Mouse (Mus musculus): Measurements from ENCODE around the gene Polg2. TPM values are rescaled to one million over a fixed set of nuclear protein-coding genes. Genes with fewer than 3 reads are reported as not detected.

Gene Polg2
- polyA plus RNA-seq, 1 experiment from 2014 or later: 3.8 TPM

DNA sequence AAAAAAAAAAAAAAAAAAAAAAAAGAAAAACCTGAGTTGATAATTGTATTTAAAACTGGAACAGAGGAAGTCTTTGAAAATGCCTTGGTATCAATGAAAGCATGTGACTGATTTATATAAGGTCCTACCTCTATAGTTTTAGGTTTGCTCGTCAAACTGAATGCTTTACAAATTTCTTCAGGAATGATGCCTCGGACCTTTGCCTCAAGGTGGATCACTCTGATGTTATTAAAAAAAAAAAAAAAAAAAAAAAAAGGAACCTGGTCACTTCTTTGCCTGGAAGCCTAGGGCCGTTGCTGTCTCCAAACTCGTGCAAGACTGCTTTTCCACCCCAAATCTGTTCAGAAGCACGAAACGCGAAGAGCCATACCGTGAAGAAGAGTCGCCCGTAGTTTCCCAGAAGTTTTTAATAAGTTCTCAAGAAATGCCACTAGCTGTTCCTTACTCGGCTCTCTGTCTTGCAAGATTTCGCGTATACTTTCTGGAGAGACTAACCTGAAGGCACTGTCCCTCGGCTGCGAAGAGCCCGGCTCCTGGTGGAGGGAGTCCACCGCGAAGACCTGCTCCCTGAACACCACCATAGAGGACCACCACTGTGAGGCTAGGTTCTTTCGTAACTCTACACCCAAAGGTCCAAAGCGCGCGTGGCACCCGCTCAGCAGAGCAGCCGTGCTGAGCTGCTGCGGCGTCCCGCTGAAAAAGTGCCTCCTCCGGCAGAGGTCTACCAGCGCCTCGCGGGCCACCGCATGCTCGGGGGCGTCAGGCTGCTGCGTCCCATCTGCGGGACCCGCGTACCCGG lies 549 bp downstream of the Polg2 start:
- under 1% methylated on average over 39 of the region's 39 CpGs for WGBS (ENCODE audit: insufficient replicate concordance)

DNA sequence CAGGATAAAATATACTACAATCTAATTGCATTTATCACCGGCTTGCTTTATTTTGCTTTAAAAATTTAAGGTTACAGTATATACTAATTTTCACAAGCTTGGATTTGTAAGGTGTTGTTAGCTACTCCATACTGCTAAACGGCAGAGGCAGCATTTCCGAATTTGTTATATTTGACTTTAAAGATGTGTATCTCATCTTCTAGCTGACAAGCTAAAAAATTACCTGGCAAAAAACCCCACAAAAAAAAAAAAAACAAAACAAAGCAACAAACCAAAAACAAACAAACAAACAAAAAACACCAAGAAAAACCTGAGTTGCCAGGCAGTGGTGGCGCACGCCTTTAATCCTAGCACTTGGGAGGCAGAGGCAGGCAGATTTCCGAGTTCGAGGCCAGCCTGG lies 1.2 kb downstream of the Polg2 start:
- Histone ChIP-seq H3K36me3 (replicated peaks) (peaks cover 72% of the 10 kb centered on the region), H3K4me3 (replicated peaks) (peak overlapping the region; percentile 79), H3K9ac (no peak overlapping the region), H3K4me2 (peak overlapping the region; percentile 88), H3K9me3 (replicated peaks) (no peaks in the 10 kb centered on the region), H3K4me1 (replicated peaks) (peaks cover 42% of the 10 kb centered on the region), H3K27ac (replicated peaks) (no peak overlapping the region), H3K27me3 (no peaks in the 10 kb centered on the region)
- WGBS (ENCODE audit: insufficient replicate concordance): 74% methylated on average over 7 of the region's 7 CpGs
- no peak for ATAC-seq (ENCODE audit: insufficient read depth)

More for the DNA sequence above, 549 bp downstream of the Polg2 start:
- peak overlapping the region; percentile 88 for H3K4me2 ChIP-seq
- H3K27ac ChIP-seq (replicated peaks): peak overlapping the region; percentile 93
- peak overlapping the region; percentile 85 for H3K9ac ChIP-seq
- no peaks in the 10 kb centered on the region for H3K9me3 ChIP-seq (replicated peaks)
- no peaks in the 10 kb centered on the region for H3K27me3 ChIP-seq
- peak overlapping the region; percentile 79 for H3K4me3 ChIP-seq (replicated peaks)
- H3K36me3 ChIP-seq (replicated peaks): peaks cover 72% of the 10 kb centered on the region
- H3K4me1 ChIP-seq (replicated peaks): peaks cover 44% of the 10 kb centered on the region
- peak; percentile 73 for ATAC-seq (ENCODE audit: insufficient read depth)

DNA sequence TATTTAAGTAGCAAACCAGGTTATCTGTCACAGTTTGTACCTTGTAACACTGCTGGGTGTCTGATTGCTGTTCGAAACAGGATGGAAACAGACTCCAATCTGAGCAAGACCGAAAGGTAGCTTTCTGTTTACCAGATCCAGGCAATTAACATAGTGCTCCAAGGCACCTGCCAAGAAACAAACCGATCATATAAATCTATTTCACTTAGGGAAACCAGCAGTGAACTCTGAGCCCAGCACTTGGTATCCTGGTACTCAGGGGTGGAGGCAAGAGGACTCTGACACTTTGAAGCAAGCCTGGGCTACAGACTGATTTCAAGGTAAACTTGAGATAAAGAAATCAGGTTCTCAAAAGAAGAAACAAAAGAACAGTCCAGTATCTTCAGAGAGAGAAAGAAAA lies 1.9 kb downstream of the Polg2 start:
- WGBS (ENCODE audit: insufficient replicate concordance): 79% methylated on average over 3 of the region's 3 CpGs
- Histone ChIP-seq H3K27me3 (no peaks in the 10 kb centered on the region), H3K27ac (replicated peaks) (peak overlapping the region; percentile 35; the same call in 1 of the 2 replicates), H3K36me3 (replicated peaks) (peaks cover 72% of the 10 kb centered on the region), H3K4me3 (replicated peaks) (no peak overlapping the region), H3K9ac (no peak overlapping the region), H3K4me2 (peak overlapping the region; percentile 88), H3K9me3 (replicated peaks) (no peaks in the 10 kb centered on the region), H3K4me1 (replicated peaks) (peaks cover 35% of the 10 kb centered on the region)
- no peak for ATAC-seq (ENCODE audit: insufficient read depth)

DNA sequence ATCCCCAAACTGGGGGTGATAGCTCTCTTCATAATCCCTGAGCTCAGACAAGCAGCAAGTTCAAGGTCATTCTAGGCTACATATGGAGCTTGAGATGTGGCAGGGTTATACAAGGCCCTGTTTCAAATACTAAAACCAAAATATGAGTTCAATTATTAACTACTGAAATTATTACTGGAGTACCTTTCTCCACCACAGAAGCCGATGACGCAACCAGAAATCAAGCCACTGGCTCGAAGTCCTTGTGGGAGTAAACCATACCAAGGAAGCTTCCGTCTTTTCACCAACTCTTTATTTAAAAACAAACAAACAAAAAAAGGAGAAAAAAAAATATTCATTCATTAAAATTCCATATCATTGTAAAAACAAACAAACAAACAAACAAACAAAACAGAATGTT lies 2.4 kb downstream of the Polg2 start:
- Histone ChIP-seq H3K36me3 (replicated peaks) (peaks cover 72% of the 10 kb centered on the region), H3K27ac (replicated peaks) (no peak overlapping the region), H3K4me2 (no peak overlapping the region; the same call in 1 of the 2 replicates), H3K9ac (no peak overlapping the region), H3K4me3 (replicated peaks) (no peak overlapping the region), H3K9me3 (replicated peaks) (no peaks in the 10 kb centered on the region), H3K27me3 (no peaks in the 10 kb centered on the region), H3K4me1 (replicated peaks) (peaks cover 33% of the 10 kb centered on the region)
- 64% methylated on average over 4 of the region's 4 CpGs for WGBS (ENCODE audit: insufficient replicate concordance)
- no peak for ATAC-seq (ENCODE audit: insufficient read depth)

DNA sequence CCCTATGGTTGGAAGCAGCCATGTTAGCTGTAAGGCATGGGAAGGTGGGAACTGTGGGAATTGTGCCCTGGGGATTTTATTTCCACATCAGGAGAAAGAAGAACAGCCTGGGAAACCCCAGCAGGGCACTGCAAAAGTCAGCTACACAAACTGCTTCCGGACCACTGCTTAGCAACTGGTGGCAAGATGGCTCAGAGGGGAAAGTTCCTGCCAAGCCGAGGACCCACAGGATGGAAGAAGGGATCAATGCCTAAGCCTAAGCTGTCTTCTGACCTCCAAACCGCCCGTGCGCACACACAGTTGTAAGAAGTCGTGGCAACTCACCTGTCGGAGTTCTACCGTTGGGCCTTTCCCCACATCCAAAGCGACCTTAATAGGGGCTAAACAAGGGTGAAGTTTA lies 6.3 kb downstream of the Polg2 start:
- Histone ChIP-seq H3K27me3 (no peaks in the 10 kb centered on the region), H3K9ac (no peak overlapping the region), H3K4me1 (replicated peaks) (peaks cover 16% of the 10 kb centered on the region), H3K4me3 (replicated peaks) (no peak overlapping the region), H3K4me2 (no peak overlapping the region), H3K9me3 (replicated peaks) (no peaks in the 10 kb centered on the region), H3K27ac (replicated peaks) (no peak overlapping the region), H3K36me3 (replicated peaks) (peaks cover 85% of the 10 kb centered on the region)
- ATAC-seq (ENCODE audit: insufficient read depth): no peak
- 82% methylated on average over 9 of the region's 9 CpGs for WGBS (ENCODE audit: insufficient replicate concordance)

DNA sequence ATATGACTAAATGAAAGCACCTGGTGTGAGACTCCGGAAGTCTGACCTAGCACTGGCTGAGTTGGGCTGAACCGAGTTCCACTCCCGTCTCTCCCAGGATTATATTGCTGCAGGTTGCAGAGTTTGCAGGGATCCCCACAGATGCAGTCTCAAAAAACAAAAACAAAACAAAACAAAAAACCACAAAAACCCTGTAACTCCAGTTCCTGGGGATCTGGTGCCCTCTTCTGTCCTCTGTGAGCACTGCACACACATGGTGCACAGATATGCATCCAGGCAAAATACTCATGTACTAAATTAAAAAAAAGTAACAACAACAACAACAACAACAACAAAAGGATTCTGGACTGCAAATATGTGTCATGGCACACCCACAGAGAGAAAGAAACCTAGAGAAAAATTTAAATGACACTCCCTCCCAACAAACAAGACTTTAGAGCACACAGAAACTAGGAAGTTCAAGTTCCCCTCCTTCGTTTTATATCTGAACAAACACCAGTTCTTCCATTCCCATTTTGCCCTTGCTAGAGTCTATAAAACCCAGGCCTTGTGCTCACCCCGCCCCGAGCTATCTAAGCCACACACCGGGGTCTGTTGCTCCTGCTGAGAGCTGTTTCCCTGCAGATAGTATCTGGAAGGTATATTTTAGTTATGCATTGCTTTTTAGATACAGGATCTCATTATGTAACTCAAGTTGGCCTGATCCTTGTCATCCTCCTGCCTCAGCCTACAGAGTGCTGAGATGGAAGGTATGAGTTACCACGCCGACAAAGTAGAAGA lies 9.0 kb downstream of the Polg2 start:
- ATAC-seq (ENCODE audit: insufficient read depth): peak; percentile 23; the same call in 1 of the 2 replicates
- H3K36me3 ChIP-seq (replicated peaks): peaks cover 90% of the 10 kb centered on the region
- no peak overlapping the region for H3K4me3 ChIP-seq (replicated peaks)
- WGBS (ENCODE audit: insufficient replicate concordance): 63% methylated on average over 9 of the region's 9 CpGs
- no peak overlapping the region for H3K4me2 ChIP-seq
- no peak overlapping the region for H3K27ac ChIP-seq (replicated peaks)
- no peaks in the 10 kb centered on the region for H3K9me3 ChIP-seq (replicated peaks)
- H3K9ac ChIP-seq: no peak overlapping the region
- no peaks in the 10 kb centered on the region for H3K27me3 ChIP-seq
- no peaks in the 10 kb centered on the region for H3K4me1 ChIP-seq (replicated peaks)

DNA sequence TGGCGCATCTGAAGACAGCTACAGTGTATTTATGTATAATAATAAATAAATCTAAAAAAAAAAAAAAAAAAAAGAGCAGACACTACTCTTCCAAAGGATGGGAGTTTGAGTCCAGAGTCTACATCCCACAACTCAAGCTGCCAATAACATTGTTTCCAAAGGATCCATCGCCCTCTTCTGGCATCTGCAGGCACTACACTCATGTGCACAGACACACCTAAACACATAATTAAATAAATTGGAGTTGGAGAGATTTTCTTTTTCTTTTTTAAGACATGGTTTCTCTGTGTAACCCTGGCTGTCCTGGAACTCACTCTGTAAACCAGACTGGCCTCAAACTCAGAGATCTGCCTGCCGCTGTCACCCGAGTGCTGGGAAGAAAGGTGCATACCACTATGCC lies 11.8 kb downstream of the Polg2 start:
- no peak for ATAC-seq (ENCODE audit: insufficient read depth)
- WGBS (ENCODE audit: insufficient replicate concordance): 79% methylated on average over 4 of the region's 4 CpGs
- Histone ChIP-seq H3K27ac (replicated peaks) (no peak overlapping the region), H3K4me1 (replicated peaks) (peaks cover 15% of the 10 kb centered on the region), H3K9ac (no peak overlapping the region), H3K9me3 (replicated peaks) (no peaks in the 10 kb centered on the region), H3K4me3 (replicated peaks) (no peak overlapping the region), H3K4me2 (no peak overlapping the region), H3K27me3 (no peaks in the 10 kb centered on the region), H3K36me3 (replicated peaks) (peaks cover 66% of the 10 kb centered on the region)

DNA sequence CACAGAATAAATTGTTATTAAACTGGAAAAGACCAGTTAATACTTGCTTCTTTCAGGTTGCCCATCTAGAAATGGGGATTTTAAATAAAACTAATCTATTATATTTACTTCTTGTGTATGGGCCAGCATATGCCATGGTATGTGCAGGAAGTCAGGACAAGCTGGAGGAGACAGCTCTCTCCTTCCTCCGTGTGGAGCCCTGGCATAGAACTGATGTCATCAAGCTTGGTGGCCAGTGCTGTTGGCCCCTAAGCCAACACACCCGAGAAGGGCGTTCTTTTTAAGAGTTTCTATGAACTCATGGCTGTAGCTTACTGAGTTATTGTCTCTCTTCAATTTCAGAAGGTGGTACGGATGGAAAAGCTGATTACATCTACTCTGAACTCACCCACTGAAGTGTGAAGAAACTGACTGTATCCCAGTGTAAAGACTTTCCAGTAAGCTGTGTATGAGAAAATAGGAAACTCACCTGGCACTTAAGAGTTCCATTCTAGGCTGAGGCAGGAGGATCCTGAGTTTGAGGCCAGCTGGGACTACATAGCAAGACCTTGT lies 12.7 kb downstream of the Polg2 start:
- Histone ChIP-seq H3K4me3 (replicated peaks) (no peak overlapping the region), H3K9ac (no peak overlapping the region), H3K27ac (replicated peaks) (no peak overlapping the region), H3K9me3 (replicated peaks) (no peaks in the 10 kb centered on the region), H3K27me3 (no peaks in the 10 kb centered on the region), H3K36me3 (replicated peaks) (peaks cover 59% of the 10 kb centered on the region), H3K4me1 (replicated peaks) (peaks cover 20% of the 10 kb centered on the region), H3K4me2 (no peak overlapping the region)
- no peak for ATAC-seq (ENCODE audit: insufficient read depth)
- WGBS (ENCODE audit: insufficient replicate concordance): 77% methylated on average over 4 of the region's 4 CpGs

DNA sequence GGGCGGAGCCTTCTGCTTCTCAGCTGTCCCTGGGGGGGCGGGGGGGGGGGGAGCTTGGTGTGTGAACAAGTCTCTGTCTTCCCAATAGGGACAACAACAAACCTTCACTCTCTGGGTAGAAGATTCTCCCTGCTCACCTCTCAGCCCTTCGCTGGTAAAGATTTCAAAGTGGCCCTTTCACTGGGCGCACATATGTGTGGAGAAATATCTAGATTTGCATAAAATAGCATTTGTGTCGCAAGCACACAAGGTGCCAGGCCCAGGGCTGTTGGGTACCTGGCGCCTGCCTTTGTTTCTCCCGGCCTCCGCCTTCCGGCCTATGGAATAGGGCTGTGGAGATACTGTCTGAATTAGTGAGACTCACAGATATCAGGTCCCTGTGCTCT lies 16.5 kb downstream of the Polg2 start:
- Histone ChIP-seq H3K27ac (replicated peaks) (peak overlapping the region; percentile 68), H3K4me3 (replicated peaks) (no peak overlapping the region), H3K36me3 (replicated peaks) (peaks cover 27% of the 10 kb centered on the region), H3K9me3 (replicated peaks) (no peaks in the 10 kb centered on the region), H3K4me2 (no peak overlapping the region), H3K27me3 (no peaks in the 10 kb centered on the region), H3K4me1 (replicated peaks) (peaks cover 21% of the 10 kb centered on the region), H3K9ac (no peak overlapping the region)
- 45% methylated on average over 9 of the region's 9 CpGs for WGBS (ENCODE audit: insufficient replicate concordance)
- no peak for ATAC-seq (ENCODE audit: insufficient read depth)

DNA sequence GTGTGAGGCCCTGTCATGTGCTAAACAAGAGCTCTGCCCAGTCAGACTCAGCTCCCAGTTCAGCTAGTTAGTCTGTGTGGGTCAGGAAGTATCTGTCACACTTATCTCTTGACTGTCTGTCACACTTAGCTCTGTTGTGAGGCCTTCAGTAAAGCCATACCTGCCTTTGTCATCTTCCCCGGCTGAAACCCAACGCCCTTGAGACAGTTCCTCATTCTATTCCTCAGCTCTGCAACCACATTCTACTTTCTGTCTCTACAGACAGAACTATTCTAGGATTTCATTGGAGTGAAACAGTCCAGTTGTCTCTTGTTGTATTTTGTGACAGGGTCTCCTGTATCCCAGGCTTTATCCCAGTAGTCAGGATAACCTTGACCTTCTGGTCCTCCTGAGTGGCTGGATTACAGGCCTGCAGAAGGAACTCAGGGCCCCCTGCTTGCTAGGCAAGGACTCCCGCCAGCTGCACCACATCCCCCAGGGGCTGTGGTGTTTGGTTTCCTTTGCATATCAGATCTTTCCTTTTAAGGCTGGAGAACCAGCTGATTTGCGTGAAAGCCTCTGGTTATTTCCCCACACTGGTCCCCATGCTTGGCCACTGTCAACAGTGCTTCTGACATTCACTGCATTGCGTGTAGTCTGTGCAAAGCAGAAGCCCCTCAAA lies 17.1 kb downstream of the Polg2 start:
- ATAC-seq (ENCODE audit: insufficient read depth): peak; percentile 35; the same call in 1 of the 2 replicates
- WGBS (ENCODE audit: insufficient replicate concordance): 12% methylated on average over 5 of the region's 5 CpGs
- H3K4me2 ChIP-seq: no peak overlapping the region
- peak overlapping the region; percentile 68 for H3K27ac ChIP-seq (replicated peaks)
- no peaks in the 10 kb centered on the region for H3K27me3 ChIP-seq
- H3K36me3 ChIP-seq (replicated peaks): peaks cover 22% of the 10 kb centered on the region
- H3K4me3 ChIP-seq (replicated peaks): no peak overlapping the region
- no peak overlapping the region for H3K9ac ChIP-seq
- peaks cover 24% of the 10 kb centered on the region for H3K4me1 ChIP-seq (replicated peaks)
- no peaks in the 10 kb centered on the region for H3K9me3 ChIP-seq (replicated peaks)

DNA sequence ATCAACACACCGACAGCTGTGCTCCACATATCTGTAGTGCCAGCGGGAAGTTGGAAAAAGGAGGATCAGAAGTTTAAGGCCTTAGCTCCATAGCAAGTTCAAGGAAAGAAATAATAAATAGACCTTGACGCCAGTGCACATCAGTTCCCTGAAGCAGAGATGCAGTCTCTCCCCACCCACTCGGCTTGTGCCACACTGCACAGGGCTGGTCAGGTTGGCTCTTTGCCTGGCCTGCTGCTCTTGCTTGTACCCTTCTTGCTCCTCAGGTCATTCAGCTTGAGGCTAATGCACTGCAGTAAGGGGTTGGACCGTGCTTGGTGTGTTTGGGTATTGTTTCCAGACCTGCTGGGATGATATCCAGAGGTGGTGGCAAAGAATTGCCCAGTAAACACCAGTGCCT lies 18.8 kb downstream of the Polg2 start:
- H3K27ac ChIP-seq (replicated peaks): no peak overlapping the region
- no peak overlapping the region for H3K4me3 ChIP-seq (replicated peaks)
- no peaks in the 10 kb centered on the region for H3K9me3 ChIP-seq (replicated peaks)
- ATAC-seq (ENCODE audit: insufficient read depth): no peak
- peaks cover 24% of the 10 kb centered on the region for H3K4me1 ChIP-seq (replicated peaks)
- no peak overlapping the region for H3K4me2 ChIP-seq
- no peak overlapping the region for H3K9ac ChIP-seq
- 0 out of 2 replicates have a peak, but pooled peaks cover 6% of the 10 kb centered on the region for H3K36me3 ChIP-seq (replicated peaks)
- 75% methylated on average over 5 of the region's 5 CpGs for WGBS (ENCODE audit: insufficient replicate concordance)
- H3K27me3 ChIP-seq: no peaks in the 10 kb centered on the region
